Mouse (Mus musculus) hindbrain, embryonic 15.5 days (tissue): ENCODE results near the gene Atp8a2. TPM values are rescaled to one million over a fixed set of nuclear protein-coding genes. Genes with fewer than 3 reads are reported as not detected.
"Not testable (repeated sequence)": the region's sequence is repeated elsewhere in the genome, so short reads cannot be mapped to it uniquely, and the experiment has no call there.

Experiments
- ATAC-seq: fragments of 200-750 bp; cut with Nextera tagmentation; 2 replicates; pipeline ENCODE4 v1.8.0; 2017; ENCODE audit warnings: low read depth, moderate number of reproducible peaks, moderate TSS enrichment; ENCODE audit not compliant: low FRiP score
- H3K27ac ChIP-seq: fragments of 300-500 bp; sonication (generic); replicated peaks from 2 replicates; pipeline ENCODE4 v1.5.1; 2015; ENCODE audit warnings: mild to moderate bottlenecking, inconsistent platforms
- H3K27me3 ChIP-seq: fragments of 300-500 bp; sonication (generic); 2 replicates; pipeline ENCODE4 v1.6.1; 2015; ENCODE audit warnings: control low read depth, inconsistent platforms
- H3K36me3 ChIP-seq: fragments of 300-500 bp; sonication (generic); 2 replicates; pipeline ENCODE4 v1.6.1; 2015; ENCODE audit warnings: control low read depth, inconsistent platforms
- H3K4me1 ChIP-seq: fragments of 300-500 bp; sonication (generic); replicated peaks from 2 replicates; pipeline ENCODE4 v1.6.1; 2015; ENCODE audit warnings: control low read depth, inconsistent platforms
- H3K4me2 ChIP-seq: fragments of 300-500 bp; sonication (generic); 2 replicates; pipeline ENCODE4 v1.6.1; 2015; ENCODE audit warnings: moderate library complexity, mild to moderate bottlenecking, inconsistent platforms
- H3K4me3 ChIP-seq: fragments of 300-500 bp; sonication (generic); 2 replicates; pipeline ENCODE4 v1.5.1; 2015; ENCODE audit warnings: mild to moderate bottlenecking, inconsistent platforms
- H3K9ac ChIP-seq: fragments of 300-500 bp; sonication (generic); 2 replicates; pipeline ENCODE4 v1.6.1; 2015; ENCODE audit warnings: inconsistent platforms
- H3K9me3 ChIP-seq: fragments of 300-500 bp; sonication (generic); 2 replicates; pipeline ENCODE4 v1.6.1; 2016; ENCODE audit warnings: control low read depth, inconsistent platforms
- WGBS: fragments of 180-500 bp; shearing (Covaris S2); methylation state at CpG from one replicate; pipeline ENCODE4 v1.1.7; 2015; 5-methylcytosine and 5-hydroxymethylcytosine counted together
- polyA plus RNA-seq: library from polyadenylated mRNA; unstranded; fragments of >200 nt; fragmentation: Nextera tagmentation; extraction: Ambion mirVana; gene quantifications from 2 replicates; pipeline ENCODE4 v1.2.1, GENCODE M21; 2015

Atp8a2 gene
- polyA plus RNA-seq, 1 experiment from 2014 or later, result 42.8 TPM

DNA sequence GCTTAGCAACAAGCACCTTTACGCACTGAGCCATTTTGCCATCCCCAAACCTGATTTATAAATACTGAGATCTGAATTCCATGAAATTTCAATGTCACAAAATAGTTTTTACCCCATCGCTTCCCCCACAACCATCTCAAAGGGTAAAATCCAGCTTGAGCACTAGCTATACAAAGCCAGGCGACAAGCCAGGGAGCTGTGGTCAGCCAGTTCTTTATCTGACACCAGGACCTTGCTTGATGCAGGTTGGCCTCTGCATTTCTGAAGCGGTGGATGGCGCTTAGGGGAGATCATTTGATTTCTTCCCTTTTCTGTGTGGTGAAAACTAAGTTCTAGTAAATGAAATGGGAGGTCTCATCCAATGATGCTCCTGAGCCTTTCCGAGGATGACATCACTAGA is 564.9 kb downstream of the Atp8a2 start:
- Histone ChIP-seq H3K9me3 (no peaks in the 10 kb centered on the region), H3K4me2 (no peak overlapping the region), H3K36me3 (no peaks in the 10 kb centered on the region), H3K4me3 (no peak overlapping the region), H3K27me3 (no peaks in the 10 kb centered on the region), H3K4me1 (peaks cover 9% of the 10 kb centered on the region), H3K9ac (no peak overlapping the region), H3K27ac (no peak overlapping the region)
- ATAC-seq, result no peak
- whole genome bisulfite sequencing, result 97% methylated on average over 6 of the region's 6 CpGs

DNA sequence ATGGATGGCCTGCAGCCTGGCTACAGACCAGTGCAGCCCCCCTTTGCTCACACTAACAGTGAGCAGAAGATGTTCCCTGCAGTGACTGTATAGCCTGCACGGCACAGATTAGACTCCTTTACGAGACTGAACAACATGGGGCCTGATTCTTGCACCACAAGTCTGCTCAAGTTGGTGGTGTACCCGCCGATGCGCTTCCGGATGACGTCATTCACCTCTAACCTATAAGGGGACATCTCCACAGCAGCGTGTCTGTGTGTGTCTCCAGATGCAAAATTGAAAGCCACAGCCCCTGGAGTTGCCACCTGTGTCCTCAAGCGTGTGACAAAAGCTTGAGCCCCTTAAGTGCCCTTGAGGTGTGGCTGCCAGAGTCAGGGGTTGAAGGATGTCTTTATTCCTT is 566.9 kb downstream of the Atp8a2 start:
- H3K27ac ChIP-seq, result no peak overlapping the region
- no peaks in the 10 kb centered on the region for H3K27me3 ChIP-seq
- WGBS, result 83% methylated on average over 9 of the region's 9 CpGs
- no peaks in the 10 kb centered on the region for H3K36me3 ChIP-seq
- H3K9me3 ChIP-seq, result no peaks in the 10 kb centered on the region
- no peak overlapping the region for H3K4me3 ChIP-seq
- ATAC-seq, result no peak
- no peak overlapping the region for H3K9ac ChIP-seq
- no peak overlapping the region for H3K4me2 ChIP-seq
- peaks cover 25% of the 10 kb centered on the region for H3K4me1 ChIP-seq

- Histone ChIP-seq H3K36me3 (no peaks in the 10 kb centered on the region), H3K4me2 (no peak overlapping the region), H3K27ac (no peak overlapping the region), H3K9ac (no peak overlapping the region), H3K27me3 (no peaks in the 10 kb centered on the region), H3K4me3 (no peak overlapping the region), H3K4me1 (peaks cover 25% of the 10 kb centered on the region), H3K9me3 (no peaks in the 10 kb centered on the region)
- no peak for ATAC-seq
- WGBS, result 89% methylated on average over 15 of the region's 15 CpGs
Measured at GRCm38 (mm10) chr14:59629308-59629707, 567.7 kb downstream of the Atp8a2 start.

DNA sequence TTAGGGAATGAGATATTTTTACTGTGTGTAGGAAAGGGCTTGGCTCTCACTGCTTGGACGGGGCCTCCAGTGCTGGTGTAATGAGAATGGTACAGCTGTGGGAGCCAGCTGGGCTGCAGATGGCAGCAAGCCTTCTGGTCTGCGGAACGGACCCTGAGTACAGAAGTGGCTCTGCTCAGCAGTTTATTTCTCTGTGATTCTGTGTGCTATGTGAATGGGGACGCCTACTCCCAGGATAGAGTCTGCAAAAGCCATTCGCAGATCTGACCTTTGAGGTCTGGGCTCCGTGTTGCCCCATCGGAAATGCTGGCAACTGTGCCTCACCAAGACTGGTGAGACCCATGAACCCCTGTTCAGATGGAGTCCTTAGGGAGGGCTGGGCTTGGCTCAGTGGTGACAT is 569.2 kb downstream of the Atp8a2 start:
- Histone ChIP-seq H3K27ac (no peak overlapping the region), H3K36me3 (no peaks in the 10 kb centered on the region), H3K4me2 (peak overlapping the region; percentile 81), H3K9ac (no peak overlapping the region), H3K4me1 (peaks cover 25% of the 10 kb centered on the region), H3K4me3 (peak overlapping the region; percentile 62), H3K27me3 (peaks cover 7% of the 10 kb centered on the region; the same call in 1 of the 2 replicates), H3K9me3 (no peaks in the 10 kb centered on the region)
- peak; percentile 47; the same call in 1 of the 2 replicates for ATAC-seq
- 29% methylated on average over 7 of the region's 7 CpGs for WGBS

DNA sequence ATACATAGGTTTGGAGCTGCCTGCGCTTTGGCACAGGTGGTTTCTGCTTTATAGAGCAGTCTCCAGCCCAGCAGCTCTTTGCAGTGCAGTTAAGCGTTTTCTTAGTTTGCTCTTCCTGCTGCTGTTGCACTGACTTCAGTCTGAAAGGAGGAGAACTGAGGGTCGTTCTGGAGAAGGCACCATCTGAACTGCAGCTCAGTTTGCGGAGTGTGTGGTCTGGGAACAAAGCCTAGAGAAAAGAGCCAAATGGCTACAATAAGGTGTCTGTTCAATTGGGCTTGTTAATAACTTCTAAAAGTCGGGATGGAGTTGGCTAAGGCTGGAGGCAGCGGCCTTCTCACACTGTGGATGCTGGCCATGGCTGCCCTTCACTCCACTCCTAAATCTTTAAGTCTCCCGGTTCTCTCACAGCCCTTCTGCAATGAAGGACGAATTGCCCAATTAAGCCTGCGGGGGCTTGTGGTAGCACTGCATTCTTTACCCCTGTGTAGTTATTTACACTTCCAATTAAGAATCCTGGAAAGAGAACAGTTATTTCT is 569.8 kb downstream of the Atp8a2 start:
- no peak overlapping the region for H3K9ac ChIP-seq
- ATAC-seq, result no peak
- WGBS, result 35% methylated on average over 9 of the region's 9 CpGs
- H3K4me1 ChIP-seq, result peaks cover 25% of the 10 kb centered on the region
- peak overlapping the region; percentile 62 for H3K4me3 ChIP-seq
- H3K36me3 ChIP-seq, result no peaks in the 10 kb centered on the region
- H3K4me2 ChIP-seq, result peak overlapping the region; percentile 81
- no peaks in the 10 kb centered on the region for H3K9me3 ChIP-seq
- H3K27ac ChIP-seq, result no peak overlapping the region
- peaks cover 7% of the 10 kb centered on the region; the same call in 1 of the 2 replicates for H3K27me3 ChIP-seq

- 37% methylated on average over 8 of the region's 8 CpGs for WGBS
- H3K4me3 ChIP-seq, result peak overlapping the region; percentile 62
Measured at GRCm38 (mm10) chr14:59626711-59627110, 570.3 kb downstream of the Atp8a2 start.

GRCm38 (mm10) chr14:59625806-59626364 is 571.1 kb downstream of the Atp8a2 start:
- H3K36me3 ChIP-seq, result no peaks in the 10 kb centered on the region
- H3K4me1 ChIP-seq, result peaks cover 25% of the 10 kb centered on the region
- peak overlapping the region; percentile 55 for H3K9ac ChIP-seq
- ATAC-seq, result peak; percentile 47
- H3K9me3 ChIP-seq, result no peaks in the 10 kb centered on the region
- H3K4me2 ChIP-seq, result peak overlapping the region; percentile 81
- H3K4me3 ChIP-seq, result peak overlapping the region; percentile 62
- H3K27me3 ChIP-seq, result peaks cover 7% of the 10 kb centered on the region; the same call in 1 of the 2 replicates
- under 1% methylated on average over 51 of the region's 51 CpGs for WGBS
- H3K27ac ChIP-seq, result peak overlapping the region; percentile 70

More at GRCm38 (mm10) chr14:59626711-59627110, 570.3 kb downstream of the Atp8a2 start:
- no peak for ATAC-seq
- H3K4me1 ChIP-seq, result peaks cover 25% of the 10 kb centered on the region
- H3K4me2 ChIP-seq, result peak overlapping the region; percentile 81
- H3K27ac ChIP-seq, result no peak overlapping the region
- H3K9ac ChIP-seq, result peak overlapping the region; percentile 55; the same call in 1 of the 2 replicates
- H3K36me3 ChIP-seq, result no peaks in the 10 kb centered on the region
- H3K27me3 ChIP-seq, result peaks cover 7% of the 10 kb centered on the region; the same call in 1 of the 2 replicates
- H3K9me3 ChIP-seq, result no peaks in the 10 kb centered on the region

DNA sequence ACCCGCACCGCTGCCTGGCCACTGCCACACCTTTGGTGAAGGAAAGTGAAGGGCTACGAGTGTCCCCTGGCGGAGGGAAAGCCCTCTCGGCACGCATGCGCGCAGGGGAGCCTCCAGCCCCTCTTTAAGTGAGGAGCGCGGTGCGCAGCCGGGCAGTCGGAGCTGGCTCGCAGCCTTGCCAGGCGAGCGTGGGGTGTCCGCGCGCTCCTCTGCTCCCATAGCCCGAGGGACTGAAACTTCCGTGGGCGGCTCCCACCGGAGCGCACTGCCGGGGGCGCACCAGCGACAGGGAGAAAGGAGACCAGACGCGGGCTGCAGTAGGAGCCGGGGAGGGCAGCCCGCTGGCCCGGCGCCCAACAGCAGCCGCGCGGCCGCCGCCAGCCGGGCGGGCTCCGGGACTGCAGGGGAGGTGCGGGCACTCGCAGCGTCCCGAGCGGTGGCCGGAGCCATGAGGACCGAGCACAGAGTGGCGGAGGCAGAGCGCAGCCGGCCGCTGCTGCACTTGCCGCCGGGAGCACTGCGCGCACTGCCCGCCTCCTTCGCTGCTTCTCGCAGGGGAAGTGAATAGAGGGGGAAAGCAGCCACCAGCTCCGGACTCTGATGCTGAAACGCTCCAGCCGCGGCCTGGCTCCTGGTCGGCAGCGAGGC is 571.7 kb downstream of the Atp8a2 start, which contains the start of gene Shisa2:
Gene Shisa2, plus strand, starts transcription at position 151 of the 648 bp plus-strand sequence.
- Histone ChIP-seq H3K4me3 (peak within 1 kb of the TSS; percentile 62), H3K27ac (peak within 1 kb of the TSS; percentile 70), H3K9me3 (no peaks in the 10 kb centered on the region), H3K36me3 (no peaks in the 10 kb centered on the region), H3K4me1 (peaks cover 25% of the 10 kb centered on the region), H3K27me3 (peaks cover 7% of the 10 kb centered on the region), H3K9ac (peak within 1 kb of the TSS; percentile 55), H3K4me2 (peak within 1 kb of the TSS; percentile 81)
- WGBS, result under 1% methylated on average over 53 of the region's 65 CpGs
- ATAC-seq, result peak; percentile 92

GRCm38 (mm10) chr14:59624326-59624885 is 572.6 kb downstream of the Atp8a2 start:
- H3K36me3 ChIP-seq, result no peaks in the 10 kb centered on the region
- no peak overlapping the region for H3K27ac ChIP-seq
- WGBS, result 42% methylated on average over 9 of the region's 9 CpGs
- ATAC-seq, result no peak
- H3K9me3 ChIP-seq, result no peaks in the 10 kb centered on the region
- H3K4me2 ChIP-seq, result no peak overlapping the region
- H3K27me3 ChIP-seq, result peaks cover 7% of the 10 kb centered on the region
- H3K4me3 ChIP-seq, result no peak overlapping the region
- peaks cover 25% of the 10 kb centered on the region for H3K4me1 ChIP-seq
- H3K9ac ChIP-seq, result no peak overlapping the region

DNA sequence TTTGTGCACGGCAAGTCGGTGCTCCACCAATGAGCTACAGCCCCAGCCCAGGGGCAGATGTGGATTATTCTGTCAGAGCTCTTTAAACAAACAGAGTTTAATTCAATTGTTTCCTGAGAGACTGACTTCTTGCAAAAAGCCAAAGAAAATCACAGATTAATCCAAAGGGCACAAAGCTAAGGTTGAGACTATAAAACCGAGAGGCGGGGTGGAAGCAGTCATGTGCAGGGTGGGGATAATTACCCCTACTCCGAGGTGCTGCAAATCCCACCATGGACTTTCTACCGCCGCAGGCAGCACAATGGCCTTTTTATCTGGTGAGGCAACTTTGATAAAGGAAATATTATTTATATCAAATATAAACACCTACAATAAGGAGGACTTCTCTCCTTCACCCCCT is 580.2 kb downstream of the Atp8a2 start:
- Histone ChIP-seq H3K9me3 (no peaks in the 10 kb centered on the region), H3K36me3 (no peaks in the 10 kb centered on the region), H3K27ac (no peak overlapping the region), H3K27me3 (no peaks in the 10 kb centered on the region; the same call in 1 of the 2 replicates), H3K9ac (no peak overlapping the region), H3K4me1 (no peaks in the 10 kb centered on the region), H3K4me2 (no peak overlapping the region), H3K4me3 (no peak overlapping the region)
- ATAC-seq, result no peak
- WGBS, result 79% methylated on average over 7 of the region's 7 CpGs

DNA sequence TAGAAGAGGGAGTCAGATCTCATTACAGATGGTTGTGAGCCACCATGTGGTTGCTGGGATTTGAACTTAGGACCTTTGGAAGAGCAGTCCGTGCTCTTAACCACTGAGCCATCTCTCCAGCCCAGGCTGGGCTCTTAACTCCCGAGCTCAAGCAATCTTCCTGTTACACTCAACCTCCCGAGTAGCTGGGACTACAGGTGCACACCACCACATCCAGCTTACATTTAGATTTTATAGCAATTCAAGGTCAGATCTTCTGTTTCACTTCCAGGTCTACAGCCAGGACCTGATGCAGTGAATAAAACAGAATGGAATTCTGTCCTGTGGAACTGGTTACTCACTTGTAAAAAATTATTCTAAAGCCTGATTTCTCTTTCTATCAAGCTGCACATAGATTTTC is 582.8 kb downstream of the Atp8a2 start:
- H3K27ac ChIP-seq, H3K36me3 ChIP-seq, ATAC-seq, H3K4me1 ChIP-seq, H3K9me3 ChIP-seq, H3K4me3 ChIP-seq, H3K9ac ChIP-seq, H3K27me3 ChIP-seq, H3K4me2 ChIP-seq: not testable (repeated sequence)
- 84% methylated on average over 3 of the region's 3 CpGs for WGBS
